Mouse (Mus musculus): ENCODE data around the gene Dab1. TPM values are rescaled to one million over a fixed set of nuclear protein-coding genes. Genes with fewer than 3 reads are reported as not detected.

The Dab1 gene
- polyA plus RNA-seq, 1 experiment: 56.8 TPM

GRCm38 (mm10) chr4:103796416-103796815, 177.3 kb downstream of the Dab1 start:
- peak in 1 of 2 experiments; percentile 53 for DNase-seq (ENCODE audit: extremely low spot score in 1 of 2, low spot score in 1 of 2)

- DNase-seq (ENCODE audit: extremely low spot score in 1 of 2, low spot score in 1 of 2): peak in 1 of 2 experiments; percentile 9
Observed at GRCm38 (mm10) chr4:103802439-103802838, 183.3 kb downstream of the Dab1 start.

- DNase-seq (ENCODE audit: extremely low spot score in 1 of 2, low spot score in 1 of 2): no peak
Observed at GRCm38 (mm10) chr4:103804461-103804860, 185.3 kb downstream of the Dab1 start.

- no peak for DNase-seq (ENCODE audit: extremely low spot score in 1 of 2, low spot score in 1 of 2)
Observed at GRCm38 (mm10) chr4:103822669-103823068, 203.5 kb downstream of the Dab1 start.

GRCm38 (mm10) chr4:103838377-103838776, 219.2 kb downstream of the Dab1 start:
- no peak for DNase-seq (ENCODE audit: extremely low spot score in 1 of 2, low spot score in 1 of 2)

- no peak for DNase-seq (ENCODE audit: extremely low spot score in 1 of 2, low spot score in 1 of 2)
Observed at GRCm38 (mm10) chr4:103839541-103839940, 220.4 kb downstream of the Dab1 start.

GRCm38 (mm10) chr4:103841126-103841525, 222.0 kb downstream of the Dab1 start:
- no peak for DNase-seq (ENCODE audit: extremely low spot score in 1 of 2, low spot score in 1 of 2)

GRCm38 (mm10) chr4:103844635-103845034, 225.5 kb downstream of the Dab1 start:
- no peak for DNase-seq (ENCODE audit: extremely low spot score in 1 of 2, low spot score in 1 of 2)

GRCm38 (mm10) chr4:103857173-103857572, 238.0 kb downstream of the Dab1 start:
- peak in 1 of 2 experiments; percentile 28 for DNase-seq (ENCODE audit: extremely low spot score in 1 of 2, low spot score in 1 of 2)

- DNase-seq (ENCODE audit: extremely low spot score in 1 of 2, low spot score in 1 of 2): no peak
Observed at GRCm38 (mm10) chr4:103875564-103875963, 256.4 kb downstream of the Dab1 start.

GRCm38 (mm10) chr4:103878841-103879240, 259.7 kb downstream of the Dab1 start:
- no peak for DNase-seq (ENCODE audit: extremely low spot score in 1 of 2, low spot score in 1 of 2)

GRCm38 (mm10) chr4:103881641-103882040, 262.5 kb downstream of the Dab1 start:
- peak; percentile 49 to 76 for DNase-seq (ENCODE audit: extremely low spot score in 1 of 2, low spot score in 1 of 2)

- DNase-seq (ENCODE audit: extremely low spot score in 1 of 2, low spot score in 1 of 2): no peak
Observed at GRCm38 (mm10) chr4:103888086-103888485, 268.9 kb downstream of the Dab1 start.

- no peak for DNase-seq (ENCODE audit: extremely low spot score in 1 of 2, low spot score in 1 of 2)
Observed at GRCm38 (mm10) chr4:103889110-103889509, 270.0 kb downstream of the Dab1 start.

GRCm38 (mm10) chr4:103896806-103897205, 277.6 kb downstream of the Dab1 start:
- peak in 1 of 2 experiments; percentile 41 for DNase-seq (ENCODE audit: extremely low spot score in 1 of 2, low spot score in 1 of 2)

- no peak for DNase-seq (ENCODE audit: extremely low spot score in 1 of 2, low spot score in 1 of 2)
Observed at GRCm38 (mm10) chr4:103897702-103898101, 278.5 kb downstream of the Dab1 start.

GRCm38 (mm10) chr4:103911441-103911840, 292.3 kb downstream of the Dab1 start:
- no peak for DNase-seq (ENCODE audit: extremely low spot score in 1 of 2, low spot score in 1 of 2)

GRCm38 (mm10) chr4:103912071-103912470, 292.9 kb downstream of the Dab1 start:
- no peak for DNase-seq (ENCODE audit: extremely low spot score in 1 of 2, low spot score in 1 of 2)

- DNase-seq (ENCODE audit: extremely low spot score in 1 of 2, low spot score in 1 of 2): no peak
Observed at GRCm38 (mm10) chr4:103922431-103922931, 303.3 kb downstream of the Dab1 start.

- DNase-seq (ENCODE audit: extremely low spot score in 1 of 2, low spot score in 1 of 2): no peak
Observed at GRCm38 (mm10) chr4:103926682-103927081, 307.5 kb downstream of the Dab1 start.

- no peak for DNase-seq (ENCODE audit: extremely low spot score in 1 of 2, low spot score in 1 of 2)
Observed at GRCm38 (mm10) chr4:103929631-103930030, 310.5 kb downstream of the Dab1 start.

GRCm38 (mm10) chr4:103934364-103934763, 315.2 kb downstream of the Dab1 start:
- no peak for DNase-seq (ENCODE audit: extremely low spot score in 1 of 2, low spot score in 1 of 2)

GRCm38 (mm10) chr4:103948255-103948654, 329.1 kb downstream of the Dab1 start:
- no peak for DNase-seq (ENCODE audit: extremely low spot score in 1 of 2, low spot score in 1 of 2)
